Mouse (Mus musculus): ENCODE results near the gene Tbc1d19.

Gene Tbc1d19

DNA sequence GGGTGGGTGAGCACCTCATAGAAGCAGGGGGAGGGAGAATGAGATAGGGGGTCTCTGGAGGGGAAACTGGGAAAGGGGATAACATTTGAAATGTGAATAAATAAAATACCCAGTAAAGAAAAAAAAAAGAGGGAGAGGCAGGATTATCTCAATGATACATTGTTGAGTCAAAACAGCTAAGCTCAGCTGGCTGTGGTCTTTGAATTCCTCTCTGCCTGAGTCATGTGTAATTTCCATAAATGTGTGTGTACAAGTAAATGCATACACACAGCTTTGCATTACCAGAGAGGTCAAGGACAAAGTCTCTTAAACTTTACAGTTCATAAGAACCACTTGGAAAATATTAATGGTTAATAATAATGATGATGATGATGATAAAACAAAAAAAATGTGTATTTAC is 143.8 kb downstream of the Tbc1d19 start:
- no peak for DNase-seq (ENCODE audit: low spot score in 2 of 2)
